Mouse (Mus musculus) spleen, postnatal 10 days (tissue): ENCODE measurements around the gene Tubgcp4.
"Not testable (repeated sequence)": the region's sequence is repeated elsewhere in the genome, so short reads cannot be mapped to it uniquely, and the experiment has no call there.

Source experiments
- DNase-seq, 2 experiments: peaks; one replicate each; pipeline ENCODE4 v3.0.0; 2021 to 2022; ENCODE audit warnings: low spot score in 2 of 2

Tubgcp4 gene

DNA sequence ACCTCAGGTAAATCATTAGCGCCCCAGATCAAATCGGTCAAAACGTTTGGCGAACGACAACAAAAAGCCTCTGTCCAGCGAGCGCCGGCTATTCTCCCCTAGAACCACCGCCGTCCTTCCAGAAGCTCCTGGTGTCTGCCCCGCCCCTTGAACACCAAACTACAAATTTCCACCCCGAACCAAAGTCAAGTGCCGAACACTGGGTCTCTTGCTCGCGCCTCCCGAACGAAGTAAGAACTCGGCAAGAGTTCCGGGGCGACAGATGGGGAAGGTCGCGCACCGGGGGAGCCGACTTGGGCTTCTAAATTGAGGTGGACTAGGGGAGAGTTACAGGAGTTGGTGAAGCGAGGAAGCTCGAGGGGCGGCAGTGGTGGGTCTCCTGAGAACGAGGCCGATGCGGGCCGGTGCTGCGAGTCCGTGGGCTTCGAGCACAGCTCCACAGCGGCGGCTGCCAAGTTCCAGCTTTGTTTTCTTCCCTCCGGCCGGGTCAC, at the start of gene Tubgcp4:
Gene Tubgcp4, plus strand, starts transcription at position 174 of the 491 bp plus-strand sequence.
- DNase-seq, result peak in 1 of 2 experiments; percentile 64

DNA sequence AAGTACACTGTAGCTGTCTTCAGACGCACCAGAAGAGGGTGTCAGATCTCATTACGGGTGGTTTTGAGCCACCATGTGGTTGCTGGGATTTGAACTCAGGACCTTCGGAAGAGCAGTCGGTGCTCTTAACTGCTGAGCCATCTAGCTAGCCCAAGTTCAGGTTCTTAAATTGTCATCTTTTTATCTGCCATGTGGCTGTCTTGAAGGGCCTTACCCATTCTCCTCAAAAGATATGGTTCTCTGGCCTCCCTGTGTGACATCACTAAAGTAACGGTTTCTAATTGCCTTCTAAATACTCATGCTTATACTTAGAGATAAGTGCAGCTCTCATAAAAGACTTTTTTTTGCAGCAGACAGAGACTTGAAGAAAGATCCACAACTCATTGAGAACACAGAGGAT, 44.2 kb upstream of the Tubgcp4 start:
- DNase-seq, result not testable (repeated sequence)

- no peak for DNase-seq
Observed at GRCm38 (mm10) chr2:121127536-121127935, 42.9 kb upstream of the Tubgcp4 start.

GRCm38 (mm10) chr2:121128865-121129620, 41.4 kb upstream of the Tubgcp4 start:
- DNase-seq, result no peak

GRCm38 (mm10) chr2:121132822-121133221, 37.6 kb upstream of the Tubgcp4 start:
- no peak for DNase-seq

GRCm38 (mm10) chr2:121137371-121137770, 33.1 kb upstream of the Tubgcp4 start:
- DNase-seq, result no peak

DNA sequence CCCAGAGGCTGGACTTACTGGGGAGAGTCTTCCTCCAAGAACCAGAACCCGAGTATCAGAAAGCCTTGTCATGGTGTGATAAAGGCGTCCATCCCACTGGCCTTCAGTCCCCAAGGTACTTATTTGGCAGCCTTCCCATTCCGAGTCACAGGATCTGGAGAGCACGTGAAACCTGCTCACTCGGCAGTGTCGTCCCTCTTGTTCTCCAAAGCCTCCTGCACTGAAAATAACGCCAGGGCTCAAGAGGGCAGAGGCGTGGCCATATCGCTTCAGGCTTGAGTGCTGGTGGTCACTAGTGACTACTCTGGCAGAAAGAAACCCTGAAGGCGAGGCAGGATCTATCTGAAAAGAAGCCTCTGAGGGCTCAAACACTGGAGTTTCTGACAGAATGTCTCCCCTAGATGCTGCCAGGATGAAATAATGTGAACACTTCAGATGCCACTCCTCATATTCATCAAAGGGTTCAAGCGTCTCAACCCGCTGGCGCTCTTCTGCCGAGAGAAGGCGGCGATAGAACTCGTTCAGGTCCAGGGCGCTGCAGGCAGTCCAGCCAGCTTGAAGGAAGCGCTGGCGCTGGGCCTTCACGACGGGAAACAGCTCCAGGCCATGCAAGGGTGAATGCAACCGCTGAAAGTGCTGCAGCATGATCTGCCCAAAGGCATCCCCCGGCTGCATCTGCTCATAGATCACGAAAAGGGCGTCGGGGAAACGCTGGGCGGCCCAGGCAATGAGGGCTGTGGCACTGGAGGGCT, 31.0 kb upstream of the Tubgcp4 start:
- peak in 1 of 2 experiments; percentile 29 for DNase-seq

- DNase-seq, result peak; percentile 89 to 92
Observed at GRCm38 (mm10) chr2:121140018-121140882, 30.2 kb upstream of the Tubgcp4 start, which contains the start of the genes Adal and Lcmt2. Adal (plus strand) TSS chr2:121140428. Lcmt2 (minus strand) TSS chr2:121140653.

DNA sequence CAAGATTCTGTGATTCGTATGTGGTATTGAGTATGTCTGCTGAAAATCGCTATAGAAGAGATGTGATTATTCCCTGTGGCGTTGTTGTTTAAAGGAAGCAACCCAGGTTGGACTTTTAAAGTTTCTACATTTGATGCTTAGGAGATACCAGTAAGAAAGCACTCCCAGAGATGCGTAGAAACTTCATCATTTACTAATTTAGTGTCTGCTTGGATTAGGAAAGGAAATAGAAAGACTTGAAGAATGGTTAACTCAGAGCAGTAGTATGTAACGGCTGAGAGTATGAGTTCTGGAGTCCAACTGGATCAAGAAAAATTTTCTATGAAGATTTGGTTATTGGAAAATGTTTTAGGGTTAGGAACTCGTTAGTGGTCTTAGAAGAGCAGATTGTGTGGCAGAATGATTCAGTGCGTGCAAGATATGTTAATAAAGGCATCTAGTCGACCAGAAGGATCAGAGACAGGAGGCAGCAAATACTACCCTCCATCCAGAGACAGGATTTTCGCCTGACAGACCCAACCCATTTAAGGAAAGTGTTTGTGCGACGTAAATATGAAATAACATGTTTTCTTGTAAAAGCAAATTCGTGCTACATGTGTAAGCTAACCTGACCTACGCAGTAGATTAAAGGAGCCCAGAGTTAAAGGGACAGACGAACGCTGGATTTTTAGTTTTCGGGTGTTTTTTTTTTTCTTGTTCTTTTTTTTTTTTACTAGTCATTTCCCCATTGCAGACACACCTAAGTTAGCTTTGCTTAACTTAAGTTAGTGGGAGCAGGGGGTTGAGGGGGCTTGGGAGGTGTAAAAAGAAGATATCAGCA, 29.0 kb upstream of the Tubgcp4 start:
- DNase-seq, result no peak

GRCm38 (mm10) chr2:121142415-121142814, 28.0 kb upstream of the Tubgcp4 start:
- DNase-seq, result no peak

GRCm38 (mm10) chr2:121149679-121150078, 20.8 kb upstream of the Tubgcp4 start:
- no peak for DNase-seq

GRCm38 (mm10) chr2:121153100-121153499, 17.4 kb upstream of the Tubgcp4 start:
- peak in 1 of 2 experiments; percentile 16 for DNase-seq

- DNase-seq, result peak in 1 of 2 experiments; percentile 15
Observed at GRCm38 (mm10) chr2:121169173-121169572, 1.3 kb upstream of the Tubgcp4 start.

GRCm38 (mm10) chr2:121169902-121170301, 552 bp upstream of the Tubgcp4 start:
- peak; percentile 42 to 44 for DNase-seq

- peak; percentile 87 to 93 for DNase-seq
Observed at GRCm38 (mm10) chr2:121170980-121171742, 707 bp downstream of the Tubgcp4 start, which contains the start of gene Zscan29. Zscan29 (minus strand) TSS chr2:121171125.

GRCm38 (mm10) chr2:121178828-121179479, 8.5 kb downstream of the Tubgcp4 start:
- DNase-seq, result no peak

- no peak for DNase-seq
Observed at GRCm38 (mm10) chr2:121183431-121183830, 13.0 kb downstream of the Tubgcp4 start.

- no peak for DNase-seq
Observed at GRCm38 (mm10) chr2:121184142-121184541, 13.7 kb downstream of the Tubgcp4 start.

DNA sequence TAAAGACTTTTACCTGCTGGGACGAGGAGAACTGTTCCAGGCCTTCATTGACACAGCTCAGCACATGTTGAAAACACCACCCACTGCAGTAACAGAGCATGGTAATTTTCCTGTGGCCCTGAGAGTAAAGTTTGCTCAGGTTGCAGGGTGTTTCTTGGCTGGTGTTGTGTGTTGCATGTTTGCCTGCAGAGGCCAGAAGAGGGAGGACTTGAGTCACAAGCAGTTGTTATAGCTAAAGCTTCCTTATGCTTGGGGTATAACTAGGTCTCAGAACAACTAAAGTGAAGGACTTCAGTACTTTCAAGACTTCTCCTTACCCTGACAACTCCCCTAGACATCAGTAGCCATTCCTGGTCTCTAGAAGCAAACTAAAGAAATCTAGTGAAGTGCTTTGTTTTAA, 18.1 kb downstream of the Tubgcp4 start:
- no peak for DNase-seq
